Mouse (Mus musculus) MEL-GATA-1-ER (cell line): ENCODE data around the gene Rras.
"Not testable (repeated sequence)": the region's sequence is repeated elsewhere in the genome, so short reads cannot be mapped to it uniquely, and the experiment has no call there.

ENCODE experiments used
- DNase-seq: peaks from one replicate; pipeline ENCODE4 v3.0.0-alpha.2; 2012; ENCODE audit warnings: low read depth; ENCODE audit errors: extremely low read depth

Gene Rras

DNA sequence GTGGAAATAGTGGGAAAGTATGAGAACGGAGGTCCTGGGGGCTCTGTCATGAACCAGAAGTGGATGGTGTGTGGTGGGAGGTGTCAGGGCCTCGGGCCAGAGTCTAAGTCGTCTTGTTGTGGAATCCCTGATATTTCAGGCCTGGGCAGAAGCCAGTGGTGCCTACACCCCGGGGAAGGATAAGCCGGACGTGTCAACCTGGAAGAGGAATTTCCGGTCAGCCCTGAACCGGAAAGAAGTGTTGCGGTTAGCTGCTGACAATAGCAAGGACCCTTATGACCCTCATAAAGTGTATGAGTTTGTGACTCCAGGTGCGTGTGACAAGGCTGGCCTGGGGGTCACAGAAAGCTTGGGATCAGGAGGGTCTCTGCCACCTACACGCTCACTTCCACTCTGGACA lies 18.0 kb upstream of the Rras start:
- DNase-seq = no peak

DNA sequence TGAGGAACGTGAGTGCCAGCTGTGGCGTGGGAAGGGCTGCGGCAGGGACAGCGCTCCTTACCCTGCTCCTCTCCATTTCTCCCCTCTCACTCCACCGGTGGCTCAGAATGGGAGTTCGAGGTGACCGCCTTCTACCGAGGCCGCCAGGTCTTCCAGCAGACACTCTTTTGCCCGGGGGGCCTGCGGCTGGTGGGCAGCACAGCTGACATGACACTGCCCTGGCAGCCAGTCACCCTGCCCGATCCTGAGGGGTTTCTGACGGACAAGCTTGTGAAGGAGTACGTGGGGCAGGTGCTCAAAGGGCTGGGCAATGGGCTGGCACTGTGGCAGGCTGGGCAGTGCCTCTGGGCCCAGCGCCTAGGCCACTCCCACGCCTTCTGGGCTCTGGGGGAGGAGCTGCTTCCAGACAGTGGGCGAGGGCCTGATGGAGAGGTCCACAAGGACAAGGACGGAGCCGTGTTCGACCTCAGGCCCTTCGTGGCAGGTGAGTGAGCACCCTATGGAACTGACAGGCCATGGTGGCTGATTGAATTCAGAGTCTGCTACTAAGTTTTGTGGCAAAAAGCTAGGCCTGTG lies 17.1 kb upstream of the Rras start:
- no peak for DNase-seq

DNA sequence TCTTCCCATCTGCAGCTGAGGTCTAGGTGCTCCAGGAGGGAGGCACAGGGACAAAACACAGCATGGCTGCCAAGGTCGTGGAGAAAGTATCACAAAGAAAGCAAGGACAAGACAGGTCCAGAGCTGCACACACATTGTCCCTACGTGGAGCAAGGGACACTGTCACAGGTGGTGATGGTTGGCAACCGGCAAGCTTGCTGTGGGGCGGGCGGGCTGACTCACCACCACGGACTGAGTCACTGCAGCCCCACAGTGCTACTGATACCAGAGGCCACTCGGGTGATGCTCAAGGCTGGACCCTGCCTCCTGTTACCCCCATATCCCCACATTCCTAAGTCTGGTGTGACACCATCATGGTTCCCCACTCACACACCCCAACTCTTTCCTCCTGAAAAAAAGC lies 15.3 kb upstream of the Rras start:
- DNase-seq = no peak

DNA sequence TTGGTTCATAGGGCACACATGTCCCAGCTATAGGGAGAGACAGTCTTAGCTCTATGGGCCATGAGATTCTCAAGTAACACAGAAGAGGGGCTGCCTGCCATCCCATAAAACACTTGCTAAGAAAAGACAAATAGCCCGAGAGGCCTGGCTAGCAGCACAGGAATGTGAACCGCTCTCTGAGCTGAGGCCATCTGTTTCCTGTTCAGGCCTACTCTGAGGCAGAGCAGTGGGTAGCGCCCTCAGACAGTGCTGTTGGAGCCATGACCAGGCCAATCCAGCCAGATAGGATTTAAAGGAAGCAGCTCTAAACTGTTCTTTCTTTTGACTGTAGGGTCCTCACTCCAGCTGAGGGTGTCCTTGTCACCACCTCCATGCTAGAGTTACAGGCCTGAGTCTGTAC lies 13.2 kb upstream of the Rras start:
- DNase-seq = no peak

DNA sequence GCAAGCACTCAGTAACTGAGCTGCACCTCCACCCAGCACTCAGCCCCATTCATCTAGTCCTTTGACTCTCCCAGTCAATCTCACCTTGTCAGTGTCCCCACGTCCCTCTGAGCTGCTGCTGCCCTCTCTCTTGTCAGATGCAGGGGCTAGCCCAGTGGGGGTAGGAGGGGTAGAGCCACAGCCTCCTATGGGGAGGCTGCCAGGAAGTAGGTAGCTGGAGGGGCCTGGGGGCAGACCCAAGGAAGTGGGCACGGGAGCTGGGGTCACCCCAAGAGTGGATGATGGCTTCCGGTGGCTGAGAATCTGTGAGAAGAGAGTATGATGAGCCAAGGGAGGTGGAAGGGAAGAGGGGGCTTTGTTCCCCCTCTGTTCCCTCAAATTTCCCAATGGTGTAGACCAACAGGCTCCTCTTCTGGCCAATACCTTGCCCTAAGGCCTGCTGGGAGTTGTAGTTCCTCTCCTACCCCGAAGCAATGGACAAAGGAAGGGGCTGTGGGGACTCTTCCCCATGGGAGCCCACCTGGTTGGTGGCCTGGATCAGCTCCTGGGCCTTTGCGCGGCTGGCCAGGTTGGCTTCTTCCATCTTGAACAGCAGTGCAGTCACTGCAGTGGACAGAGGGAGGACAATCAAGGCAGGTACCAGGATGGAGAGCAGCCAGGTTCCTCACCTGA lies 12.3 kb upstream of the Rras start:
- DNase-seq = no peak

DNA sequence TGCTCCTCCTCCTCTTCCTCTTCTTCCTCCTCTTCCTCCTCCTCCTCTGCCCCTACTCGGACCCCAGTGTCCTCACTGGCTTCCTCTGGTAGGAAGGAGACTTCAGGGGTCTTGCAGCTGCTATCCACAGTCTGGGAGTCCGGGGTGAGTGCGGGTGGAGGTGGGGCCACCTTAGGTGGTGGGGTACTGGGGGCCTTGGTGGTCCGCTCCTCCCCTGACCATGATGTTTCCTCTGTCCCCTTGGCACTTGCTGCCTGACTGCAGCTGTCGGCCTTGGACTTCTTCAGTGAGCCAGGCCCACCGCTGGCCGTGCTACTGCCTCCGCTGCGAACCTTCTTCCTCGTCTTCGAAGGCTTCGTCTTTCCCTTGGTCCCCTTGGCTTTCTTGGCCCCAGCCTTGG lies 11.3 kb upstream of the Rras start:
- DNase-seq = no peak

DNA sequence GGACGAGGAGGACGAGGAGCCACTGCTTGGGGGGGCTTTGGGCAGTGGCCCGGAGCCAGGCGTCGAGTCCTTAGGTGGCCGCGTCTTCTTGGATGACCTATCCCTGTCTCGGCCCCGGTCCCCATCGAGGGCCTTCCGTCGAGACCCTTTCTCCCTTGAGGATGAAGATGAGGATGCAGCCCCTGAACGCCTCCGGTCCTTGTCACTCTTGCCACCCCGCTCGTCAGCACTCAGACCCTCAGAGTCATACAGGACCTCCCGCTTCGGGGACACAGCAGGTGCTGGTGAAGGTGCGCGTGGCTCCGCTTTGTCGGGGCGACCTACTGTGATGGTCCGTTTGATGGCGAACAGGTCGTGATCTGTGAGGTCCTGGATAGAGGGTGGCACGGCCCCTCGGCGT lies 10.6 kb upstream of the Rras start:
- DNase-seq = no peak

DNA sequence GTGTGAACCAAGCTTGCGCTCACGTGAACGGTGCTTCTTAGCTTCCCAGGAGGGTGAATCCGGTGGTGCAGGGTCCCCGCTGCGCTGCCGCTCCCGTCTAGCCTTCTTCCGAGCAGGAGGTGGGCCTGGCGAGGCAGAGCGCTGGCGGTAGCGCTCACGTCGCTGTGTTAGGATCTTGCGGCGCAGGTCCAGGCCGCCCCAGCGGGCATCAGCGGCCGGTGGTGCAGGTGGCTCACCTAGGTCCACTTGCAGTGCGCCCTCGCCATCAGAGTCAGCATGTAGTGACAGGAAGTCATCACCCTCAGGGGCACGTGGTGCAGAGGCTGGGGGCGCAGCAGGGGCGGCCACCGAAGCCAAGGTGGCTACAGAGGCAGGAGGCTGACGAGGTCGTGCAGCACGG lies 9.9 kb upstream of the Rras start:
- no peak for DNase-seq

DNA sequence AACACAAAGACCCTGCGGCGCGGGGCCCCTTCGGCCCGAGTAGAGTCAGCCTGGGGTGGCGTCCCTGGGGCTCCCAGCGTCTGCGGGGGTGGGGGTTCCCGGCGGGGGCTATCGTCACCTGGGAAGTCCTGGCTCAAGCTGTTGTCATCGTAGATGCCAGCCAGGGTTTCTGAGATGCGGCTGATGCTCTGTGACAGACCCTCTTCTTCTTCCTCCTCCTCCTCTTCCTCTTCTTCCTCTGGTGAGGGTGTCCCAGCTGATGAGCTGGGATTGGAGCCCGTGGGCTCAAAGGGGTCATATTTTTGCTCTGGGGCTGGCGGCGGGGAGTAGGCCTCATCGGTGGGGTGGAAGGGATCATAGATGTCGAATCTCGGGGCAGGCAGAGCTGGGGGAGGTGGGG lies 9.3 kb upstream of the Rras start:
- no peak for DNase-seq

DNA sequence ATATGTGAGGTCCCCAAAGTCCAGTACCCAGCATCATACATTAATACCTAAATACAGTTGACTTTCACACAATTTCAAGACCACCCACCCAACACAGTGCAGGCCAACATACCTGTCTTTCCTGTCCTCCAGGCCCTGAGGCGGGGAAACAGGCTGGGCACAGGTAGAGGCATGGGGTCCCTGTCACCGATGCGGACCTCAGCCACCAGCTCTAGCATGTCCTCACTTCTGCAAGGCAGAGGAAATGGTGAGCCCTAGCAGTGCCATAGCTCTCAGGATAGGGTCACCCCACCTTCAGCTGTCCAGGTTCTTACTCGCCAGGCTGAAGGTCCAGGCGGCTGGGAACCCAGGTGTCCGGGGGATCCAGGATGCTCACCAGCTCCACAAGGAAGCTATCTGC lies 5.8 kb upstream of the Rras start:
- no peak for DNase-seq

DNA sequence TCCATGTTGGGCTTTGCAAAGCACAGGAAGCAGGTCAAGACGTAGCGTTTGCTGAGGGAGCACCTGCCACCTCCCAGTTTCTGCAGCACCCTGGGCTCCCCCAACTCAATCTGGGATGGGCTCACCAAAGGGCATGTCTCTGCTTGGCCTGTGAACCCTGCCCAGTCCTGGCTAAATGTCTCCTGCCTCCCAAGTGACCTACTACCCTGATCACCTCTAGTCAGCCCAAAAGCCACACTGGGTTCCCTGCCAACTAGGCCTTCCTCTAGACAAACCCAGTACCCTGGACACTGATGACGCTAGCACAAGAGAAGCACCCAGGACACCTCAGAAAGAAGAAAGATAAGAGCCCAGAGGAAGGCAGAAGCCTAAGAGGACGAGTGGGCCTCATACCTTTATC lies 4.9 kb upstream of the Rras start:
- no peak for DNase-seq

DNA sequence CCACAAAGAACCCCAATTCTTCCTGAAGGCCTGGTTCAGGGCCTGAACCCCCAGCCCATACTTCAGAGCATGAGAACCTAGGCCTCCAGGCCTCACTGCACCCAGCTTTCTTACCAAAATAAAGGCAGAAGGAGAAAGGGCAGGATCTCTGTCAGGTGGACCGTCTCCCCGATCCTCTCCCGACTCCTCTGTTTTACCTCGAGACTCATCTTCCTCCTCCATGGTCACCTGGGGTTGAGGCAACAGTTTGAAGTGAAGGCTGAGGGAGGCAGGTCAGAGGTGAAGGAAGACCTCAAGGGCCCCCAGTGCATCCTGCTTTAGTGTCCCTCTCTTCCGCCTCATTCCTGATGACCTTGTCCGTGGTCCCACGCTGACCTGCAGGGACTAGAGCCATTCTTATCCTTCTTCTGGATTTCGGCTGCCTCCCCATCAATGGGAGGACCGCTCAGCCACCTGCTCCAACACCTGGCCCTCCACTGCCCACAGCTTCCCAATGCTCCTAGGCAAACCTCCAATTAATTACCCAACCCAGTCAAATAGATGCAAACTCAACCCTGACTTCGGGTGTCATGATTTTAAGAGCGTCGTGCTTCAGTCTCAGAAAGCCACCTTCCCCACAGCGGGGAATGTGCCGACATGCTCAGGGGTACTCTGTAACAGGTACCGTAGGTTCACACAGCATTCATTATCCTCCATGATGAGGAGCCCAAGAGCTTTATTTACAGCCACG lies 4.2 kb upstream of the Rras start:
- no peak for DNase-seq

DNA sequence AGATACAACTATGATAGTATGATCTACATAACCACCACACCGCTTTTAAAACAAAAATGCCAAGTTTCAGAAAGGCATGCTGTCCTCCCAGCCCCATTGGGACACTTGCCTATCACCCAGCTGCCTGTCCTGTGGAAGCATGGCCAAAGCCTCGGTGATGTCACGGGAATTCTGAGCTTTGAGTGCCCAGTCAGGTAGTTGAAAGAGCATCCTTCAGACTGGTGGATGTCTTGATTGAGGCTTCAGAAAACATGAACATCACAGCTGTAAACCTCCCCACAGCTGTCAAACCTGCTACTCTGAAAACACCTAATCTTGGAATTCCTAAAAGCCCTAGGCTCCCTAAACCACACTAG lies 3.7 kb upstream of the Rras start:
- no peak for DNase-seq

DNA sequence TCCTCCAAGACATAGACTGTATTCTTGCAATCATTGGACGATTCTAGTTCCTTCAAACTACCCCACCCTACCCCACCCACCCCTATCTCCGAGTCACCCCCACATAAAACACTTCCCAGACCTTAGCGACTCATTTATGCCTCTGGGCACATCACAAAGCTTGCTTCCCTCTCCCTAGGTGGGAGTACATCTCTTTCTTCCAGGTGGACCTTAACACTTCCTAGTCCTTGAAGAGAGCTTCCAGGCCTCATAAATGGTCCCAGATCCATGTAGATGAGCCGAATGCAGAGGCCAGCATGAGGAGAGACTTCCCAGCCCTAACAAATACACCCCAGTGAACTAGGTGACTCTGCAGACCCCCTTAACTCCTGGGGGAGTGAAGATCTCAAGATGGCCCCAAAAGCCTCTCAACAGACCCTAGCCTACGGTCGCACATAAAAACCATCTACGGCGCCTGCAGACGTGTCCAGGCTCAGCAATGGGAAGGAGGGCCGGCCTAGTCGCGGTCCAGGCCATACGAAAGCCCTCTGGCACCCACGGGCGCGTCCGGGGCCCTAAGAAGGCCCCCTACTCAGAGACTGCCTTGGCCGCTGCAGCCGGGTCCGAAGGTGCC lies 2.3 kb upstream of the Rras start:
- peak; percentile 59 for DNase-seq

DNA sequence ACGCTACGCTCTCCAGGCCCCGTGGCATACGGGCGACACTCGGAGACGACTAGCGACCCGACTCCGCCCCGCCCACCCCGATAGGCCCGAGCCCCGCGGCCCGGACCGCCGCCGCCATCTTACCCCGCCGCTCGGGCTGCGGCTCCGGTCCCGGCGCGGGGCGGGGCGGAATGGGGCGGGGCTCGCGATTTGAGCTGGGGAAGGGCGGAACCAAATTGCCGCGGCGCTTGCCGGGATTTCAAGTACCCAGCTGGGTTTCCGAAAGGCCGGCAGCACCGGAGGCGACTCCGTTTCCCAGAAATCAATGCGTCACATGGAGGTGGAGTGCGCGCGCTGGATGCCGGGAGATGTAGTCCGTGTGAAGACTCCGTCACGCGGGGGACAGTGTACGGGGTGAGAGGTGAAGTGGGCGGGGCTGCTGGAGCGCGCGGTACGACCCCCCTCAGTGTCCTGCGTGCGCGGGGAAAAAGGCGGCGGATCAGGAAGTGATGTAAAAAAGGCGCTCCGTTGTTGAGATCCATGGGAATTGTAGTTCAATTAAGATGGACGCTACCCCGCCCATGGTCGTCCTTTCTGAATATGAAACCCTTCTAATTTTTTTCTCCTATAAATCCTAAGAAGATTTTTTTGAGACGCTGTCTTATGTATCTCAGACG lies 1.7 kb upstream of the Rras start, which contains the start of gene Scaf1:
Scaf1 (minus strand) TSS at position 407 of the 656 bp plus-strand sequence.
- DNase-seq = peak; percentile 97

DNA sequence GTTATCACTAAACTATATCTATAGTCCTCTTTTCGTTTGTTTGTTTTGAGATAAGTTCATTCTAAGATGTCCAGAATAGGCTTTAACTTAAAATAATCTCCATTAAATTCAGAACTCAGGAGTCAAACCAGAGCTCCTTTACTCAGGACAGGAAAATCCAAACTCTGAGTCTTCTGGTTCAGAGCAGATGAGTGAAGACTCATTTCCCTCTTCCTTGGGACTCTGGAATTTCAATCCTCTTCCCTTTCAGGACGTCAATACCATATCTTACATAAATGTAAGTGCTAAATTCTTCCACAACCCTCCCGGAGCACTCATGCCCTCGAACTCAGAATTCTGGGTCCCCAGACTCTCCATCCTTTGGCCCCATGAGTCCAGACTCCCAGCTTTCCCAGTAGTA lies 1.0 kb upstream of the Rras start:
- DNase-seq = peak; percentile 22

DNA sequence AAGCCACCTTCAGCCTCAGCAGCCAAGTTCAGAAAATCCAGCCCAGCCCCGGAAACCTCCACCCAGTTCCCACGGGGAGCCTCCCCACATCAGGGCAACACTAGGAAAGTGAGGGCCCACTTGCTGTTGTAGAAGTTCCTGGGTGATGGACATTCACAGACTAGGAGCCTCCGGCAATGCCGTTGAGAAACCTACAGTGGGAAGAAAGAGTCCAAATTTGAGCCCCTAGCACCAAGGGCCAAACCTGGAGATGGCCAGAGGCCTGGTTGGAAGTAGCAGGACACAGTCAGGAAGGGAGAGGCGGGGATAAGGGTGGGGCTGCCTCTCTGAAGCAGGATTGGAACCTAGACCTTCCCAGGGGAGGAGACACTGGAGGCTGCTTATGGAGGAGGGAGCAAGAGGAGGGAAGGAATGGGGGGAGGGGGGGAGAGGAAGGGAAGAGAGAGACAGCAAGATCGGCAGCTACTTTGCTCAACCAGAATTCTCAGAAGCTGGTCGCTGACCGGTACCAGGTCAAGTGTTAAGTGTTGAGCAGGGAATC lies 1.3 kb downstream of the Rras start:
- no peak for DNase-seq

DNA sequence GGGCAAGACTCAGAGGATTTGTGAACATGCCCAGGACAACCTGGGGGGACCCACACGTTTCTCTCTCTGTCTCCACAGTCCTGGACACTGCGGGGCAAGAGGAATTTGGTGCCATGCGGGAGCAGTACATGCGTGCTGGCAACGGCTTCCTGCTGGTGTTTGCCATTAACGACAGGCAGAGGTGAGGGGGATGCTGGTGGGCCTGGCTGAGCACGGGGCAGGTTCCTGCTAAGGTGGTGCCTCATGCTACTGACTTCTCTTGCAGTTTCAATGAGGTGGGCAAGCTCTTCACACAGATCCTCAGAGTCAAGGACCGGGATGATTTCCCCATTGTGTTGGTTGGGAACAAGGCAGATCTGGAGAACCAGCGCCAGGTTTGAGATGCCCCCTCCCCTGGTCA lies 2.5 kb downstream of the Rras start:
- DNase-seq = no peak

DNA sequence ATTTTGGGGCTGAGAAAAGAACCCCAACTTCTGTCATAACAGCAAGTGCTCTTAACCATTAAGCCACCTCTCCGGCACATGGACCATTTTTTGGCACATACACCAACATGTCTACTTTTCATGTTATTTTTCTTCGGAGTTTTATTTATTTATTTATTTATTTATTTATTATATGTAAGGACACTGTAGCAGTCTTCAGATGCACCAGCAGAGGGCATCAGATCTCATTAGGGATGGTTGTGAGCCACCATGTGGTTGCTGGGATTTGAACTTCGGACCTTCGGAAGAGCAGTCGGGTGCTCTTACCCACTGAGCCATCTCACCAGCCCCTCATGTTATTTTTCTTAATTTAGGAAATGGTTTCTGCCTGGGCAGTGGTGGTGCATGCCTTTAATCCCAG lies 6.0 kb downstream of the Rras start:
- DNase-seq = not testable (repeated sequence)

DNA sequence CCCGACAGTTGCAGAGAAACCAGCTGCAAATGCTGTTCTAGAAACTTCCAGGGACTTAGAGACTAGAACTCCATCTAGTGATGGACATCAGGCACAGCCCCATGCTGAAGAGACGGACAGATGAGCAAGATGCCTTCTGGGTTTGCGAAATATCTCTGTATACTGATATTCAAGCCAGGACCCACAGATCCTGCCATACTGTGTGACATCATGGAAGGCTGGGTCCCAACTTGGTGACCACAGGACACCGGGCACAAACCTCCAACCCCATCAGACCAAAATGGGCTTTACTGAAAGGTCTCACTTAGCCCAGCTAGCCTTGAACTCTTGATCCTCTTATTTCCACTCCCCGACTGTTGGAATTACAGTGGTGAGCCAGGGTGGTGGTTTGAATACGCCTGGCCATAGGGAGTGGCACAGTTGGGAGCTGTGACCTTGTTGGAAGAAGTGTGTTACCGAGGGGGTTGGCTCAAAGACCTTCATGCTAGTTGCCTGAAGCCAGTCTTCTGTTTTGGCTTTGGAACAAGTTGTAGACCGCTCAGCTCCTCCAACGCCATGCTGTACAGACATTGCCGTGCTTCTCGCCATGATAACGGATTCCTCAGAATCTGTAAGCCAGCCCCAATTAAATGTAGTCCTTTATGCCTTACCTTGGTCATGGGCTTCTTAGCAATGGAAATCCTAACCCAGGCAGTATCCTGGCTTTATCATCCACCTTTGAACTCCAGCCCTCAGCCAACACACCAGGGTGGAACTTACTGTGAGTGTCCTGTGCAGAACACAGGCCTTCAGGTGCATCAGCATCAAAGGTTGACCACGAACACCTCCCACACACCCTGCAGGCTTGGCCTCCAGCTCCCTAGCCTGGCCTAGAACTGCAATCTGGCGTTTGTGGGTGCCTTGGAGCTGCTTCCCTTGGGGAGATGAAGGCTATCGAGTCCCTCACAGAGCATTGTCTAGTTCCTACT lies 6.8 kb downstream of the Rras start:
- DNase-seq = no peak
